Mouse (Mus musculus) brown adipose tissue, adult 24 weeks (tissue): ENCODE data around the gene Agtr1b. TPM values are rescaled to one million over a fixed set of nuclear protein-coding genes. Genes with fewer than 3 reads are reported as not detected.

ENCODE experiments used
- polyA plus RNA-seq: library from polyadenylated mRNA; stranded (reverse); fragments of >200 nt; gene quantifications from 2 replicates; pipeline ENCODE4 v1.2.4, GENCODE M21; 2012; ENCODE audit not compliant: missing spikeins, insufficient read depth, insufficient read length

Agtr1b gene
- polyA plus RNA-seq, 1 experiment, result not detected

Other genes starting within 250 kb of the Agtr1b start
- gene Gyg, start 211.9 kb downstream of the Agtr1b start, polyA plus RNA-seq, result 134 and 170 TPM in 2 replicates
- gene Cpa3, start 125.0 kb downstream of the Agtr1b start, polyA plus RNA-seq, result 5.0 and 7.4 TPM in 2 replicates
- not detected in 2 replicates for gene Cpb1, start 91.4 kb downstream of the Agtr1b start, polyA plus RNA-seq